7 mouse cellular contexts compared by ENCODE assay signal in the genomic region with DNA sequence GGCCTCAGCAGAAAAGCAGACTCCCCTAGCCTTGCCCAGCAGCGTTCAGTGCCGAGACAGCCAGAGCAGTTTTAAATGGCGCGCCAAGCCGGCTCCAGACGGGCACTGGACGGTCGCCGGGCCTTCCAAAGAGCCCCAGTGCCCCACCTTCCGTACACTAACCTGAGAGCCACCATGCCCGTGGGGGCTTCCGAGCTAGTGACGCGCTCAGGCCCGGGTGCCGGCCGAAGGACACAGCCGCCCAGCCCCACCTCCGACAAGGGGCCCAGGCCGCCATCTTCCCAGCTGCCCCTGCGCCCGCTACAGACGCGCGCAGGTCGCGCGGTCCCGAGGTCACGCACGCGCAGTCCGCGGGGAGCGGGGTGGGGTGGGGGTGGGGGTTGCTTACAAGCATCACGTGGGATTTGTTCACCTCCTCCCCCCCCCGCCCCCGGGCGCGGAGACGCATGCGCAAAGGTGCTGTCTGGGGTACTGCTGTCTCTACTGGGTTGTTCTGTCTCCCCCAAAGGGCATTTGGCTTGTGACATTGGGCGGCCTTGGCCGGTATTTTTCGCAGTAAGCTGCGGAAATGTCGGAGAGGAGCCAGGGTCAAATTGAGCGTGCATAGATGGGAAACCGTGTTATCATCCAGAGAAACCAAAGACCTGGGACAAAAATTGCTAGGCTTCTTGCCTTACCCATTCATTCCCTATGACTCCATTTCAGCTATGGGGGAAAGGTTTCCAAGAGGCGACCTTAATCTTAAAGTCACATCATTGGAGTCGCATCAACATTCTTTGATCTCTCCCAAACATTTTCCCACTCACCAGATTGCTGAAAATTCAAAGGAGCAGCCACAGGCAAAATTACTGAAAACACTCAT. TPM values are rescaled to one million over a fixed set of nuclear protein-coding genes. Genes with fewer than 3 reads are reported as not detected.
DNase-seq lines count a peak whose midpoint lies in the region; ATAC-seq and TF ChIP-seq lines count a peak whose summit lies in the region.

A gene (minus strand): TSS at position 341 of the 862 bp plus-strand sequence.

- peak; percentile 99 for DNase-seq in adrenal gland, postnatal 25 days
- DNase-seq in heart, adult 11 months: peak; percentile 100
- DNase-seq in kidney, adult 2 months: peak; percentile 98
- peak; percentile 84 to 93 for DNase-seq in spleen, adult 2 months (ENCODE audit: low read depth in 1 of 2, low spot score in 2 of 2)

- no peak for TF ChIP-seq CTCF in kidney, adult 2 months (conservative IDR thresholded peaks at IDR 0.05; ENCODE audit: insufficient read depth, insufficient read length, low read depth, low read length)
- no peak for TF ChIP-seq CTCF in spleen, adult 2 months (IDR thresholded peaks at IDR 0.05; ENCODE audit: extremely low read depth, insufficient read depth, insufficient read length, insufficient replicate concordance)

- peaks cover 4% of the 10 kb centered on the region; the same call in 1 of the 2 replicates for H3K36me3 ChIP-seq in embryonic facial prominence, embryonic 12.5 days
- H3K36me3 ChIP-seq in kidney, adult 2 months (ENCODE audit: control insufficient read depth, insufficient read depth, low read length): peaks cover 7% of the 10 kb centered on the region
- peaks cover 22% of the 10 kb centered on the region for H3K36me3 ChIP-seq in limb, embryonic 12.5 days
- 0 out of 2 replicates have a peak, but pooled peaks cover under 1% of the 10 kb centered on the region for H3K36me3 ChIP-seq in midbrain, embryonic 15.5 days (replicated peaks)
- no peaks in the 10 kb centered on the region for H3K36me3 ChIP-seq in spleen, adult 2 months (ENCODE audit: control insufficient read depth, insufficient read depth, low read length)

- peak; percentile 64 for TF ChIP-seq POLR2A in kidney, adult 2 months (IDR thresholded peaks at IDR 0.05; ENCODE audit: low read depth, low read length)
- TF ChIP-seq POLR2A in spleen, adult 2 months (IDR thresholded peaks at IDR 0.05; ENCODE audit: low read depth, low read length): peak; percentile 86

- H3K9ac ChIP-seq in embryonic facial prominence, embryonic 12.5 days: peak within 1 kb of the TSS; percentile 79
- H3K9ac ChIP-seq in limb, embryonic 12.5 days (replicated peaks): peak within 1 kb of the TSS; percentile 85
- peak within 1 kb of the TSS; percentile 62 for H3K9ac ChIP-seq in midbrain, embryonic 15.5 days

- peak; percentile 95 for ATAC-seq in embryonic facial prominence, embryonic 12.5 days (ENCODE audit: insufficient number of reproducible peaks, insufficient read depth, low FRiP score, low TSS enrichment)
- peak; percentile 97 for ATAC-seq in limb, embryonic 12.5 days (ENCODE audit: insufficient number of reproducible peaks, insufficient read depth, low FRiP score, low TSS enrichment, low read depth)
- ATAC-seq in midbrain, embryonic 15.5 days (replicated peaks): peak; percentile 97

- H3K4me1 ChIP-seq in embryonic facial prominence, embryonic 12.5 days: peaks cover 12% of the 10 kb centered on the region; the same call in 1 of the 2 replicates
- H3K4me1 ChIP-seq in kidney, adult 2 months (ENCODE audit: control insufficient read depth, insufficient read depth, low read length): peaks cover 6% of the 10 kb centered on the region; the same call in 1 of the 2 replicates
- H3K4me1 ChIP-seq in limb, embryonic 12.5 days (replicated peaks): peaks cover 12% of the 10 kb centered on the region
- H3K4me1 ChIP-seq in midbrain, embryonic 15.5 days: peaks cover 19% of the 10 kb centered on the region
- peaks cover 2% of the 10 kb centered on the region; the same call in 1 of the 2 replicates for H3K4me1 ChIP-seq in spleen, adult 2 months (ENCODE audit: control insufficient read depth, insufficient read depth, insufficient read length)

- H3K4me3 ChIP-seq in embryonic facial prominence, embryonic 12.5 days: peak within 1 kb of the TSS; percentile 78
- peak within 1 kb of the TSS; percentile 68 for H3K4me3 ChIP-seq in kidney, adult 2 months (ENCODE audit: insufficient read depth, low read depth, low read length)
- peak within 1 kb of the TSS; percentile 66 for H3K4me3 ChIP-seq in limb, embryonic 12.5 days (replicated peaks)
- H3K4me3 ChIP-seq in midbrain, embryonic 15.5 days: peak within 1 kb of the TSS; percentile 52
- H3K4me3 ChIP-seq in spleen, adult 2 months (ENCODE audit: extremely low read depth, insufficient read depth, insufficient read length): peak within 1 kb of the TSS; percentile 98

- peak within 1 kb of the TSS; percentile 54 for H3K4me2 ChIP-seq in embryonic facial prominence, embryonic 12.5 days (replicated peaks)
- H3K4me2 ChIP-seq in limb, embryonic 12.5 days: peak within 1 kb of the TSS; percentile 65
- peak within 1 kb of the TSS; percentile 59 for H3K4me2 ChIP-seq in midbrain, embryonic 15.5 days

- whole genome bisulfite sequencing in embryonic facial prominence, embryonic 12.5 days: 1% methylated on average over 47 of the region's 51 CpGs
- under 1% methylated on average over 51 of the region's 51 CpGs for WGBS in kidney, adult 2 months
- under 1% methylated on average over 51 of the region's 51 CpGs for WGBS in limb, embryonic 12.5 days
- WGBS in midbrain, embryonic 15.5 days: under 1% methylated on average over 51 of the region's 51 CpGs
- WGBS in spleen, adult 2 months: 1% methylated on average over 51 of the region's 51 CpGs

- peak within 1 kb of the TSS; percentile 91 for H3K27ac ChIP-seq in embryonic facial prominence, embryonic 12.5 days
- peak within 1 kb of the TSS; percentile 93 for H3K27ac ChIP-seq in kidney, adult 2 months (ENCODE audit: insufficient read depth, low read depth, low read length)
- peak within 1 kb of the TSS; percentile 92 for H3K27ac ChIP-seq in limb, embryonic 12.5 days
- peak within 1 kb of the TSS; percentile 86 for H3K27ac ChIP-seq in midbrain, embryonic 15.5 days
- H3K27ac ChIP-seq in spleen, adult 2 months (ENCODE audit: insufficient read depth, low read length): peak within 1 kb of the TSS; percentile 88

- no peaks in the 10 kb centered on the region for H3K27me3 ChIP-seq in embryonic facial prominence, embryonic 12.5 days
- H3K27me3 ChIP-seq in kidney, adult 2 months (replicated peaks; ENCODE audit: control insufficient read depth, insufficient read depth, low read length): no peaks in the 10 kb centered on the region
- no peaks in the 10 kb centered on the region for H3K27me3 ChIP-seq in limb, embryonic 12.5 days
- no peaks in the 10 kb centered on the region for H3K27me3 ChIP-seq in midbrain, embryonic 15.5 days (replicated peaks)
- no peaks in the 10 kb centered on the region for H3K27me3 ChIP-seq in spleen, adult 2 months (ENCODE audit: control insufficient read depth, insufficient read depth, low read length)

- H3K9me3 ChIP-seq in embryonic facial prominence, embryonic 12.5 days: no peaks in the 10 kb centered on the region
- H3K9me3 ChIP-seq in limb, embryonic 12.5 days: no peaks in the 10 kb centered on the region
- no peaks in the 10 kb centered on the region for H3K9me3 ChIP-seq in midbrain, embryonic 15.5 days

RNA-seq across cellular contexts. Expression of the gene that starts here (rescaled TPM):
- 23.3 and 30.0 TPM in 2 replicates for total RNA-seq in adrenal gland, postnatal 25 days (2021)
- 37.3 and 43.6 TPM in 2 replicates for polyA plus RNA-seq in embryonic facial prominence, embryonic 12.5 days (2016; fragmentation: Nextera tagmentation; extraction: Ambion mirVana)
- polyA plus RNA-seq in kidney, adult 2 months (2012; rRNA removed): 8.0 and 9.2 TPM in 2 replicates
- 37.3 and 41.5 TPM in 2 replicates for polyA plus RNA-seq in limb, embryonic 12.5 days (2016; fragmentation: Nextera tagmentation; extraction: Ambion mirVana)
- polyA plus RNA-seq in midbrain, embryonic 15.5 days (2015; fragmentation: Nextera tagmentation; extraction: Ambion mirVana): 42.0 and 43.7 TPM in 2 replicates
- polyA plus RNA-seq in spleen, adult 2 months (2012; rRNA removed): 3.6 and 3.7 TPM in 2 replicates

Comparison
In these comparisons a context has a peak if more than half of its experiments do, and no peak if none do; other contexts are left out.
1. Peak in every context shown above with its lines: DNase-seq, ATAC-seq, H3K4me3 ChIP-seq and H3K27ac ChIP-seq.